Mouse (Mus musculus) lung, postnatal 0 days (tissue): ENCODE measurements around the gene Tnfsf13. TPM values are rescaled to one million over a fixed set of nuclear protein-coding genes. Genes with fewer than 3 reads are reported as not detected.

Experiments
- ATAC-seq: fragments of 200-750 bp; cut with Nextera tagmentation; 2 replicates; pipeline ENCODE4 v1.8.0; 2017; ENCODE audit warnings: moderate library complexity
- DNase-seq: peaks from one replicate; pipeline ENCODE4 v3.0.0-alpha.2; 2016; ENCODE audit warnings: low spot score
- H3K27ac ChIP-seq: fragments of 300-500 bp; sonication (generic); 2 replicates; pipeline ENCODE4 v1.5.1; 2014; ENCODE audit warnings: antibody characterized with exemption, mild to moderate bottlenecking, low read length, mixed read lengths
- H3K27me3 ChIP-seq: fragments of 300-500 bp; sonication (generic); replicated peaks from 2 replicates; pipeline ENCODE4 v1.6.1; 2014; ENCODE audit warnings: low read length, mixed read lengths; ENCODE audit not compliant: insufficient read depth
- H3K36me3 ChIP-seq: fragments of 300-500 bp; sonication (generic); 2 replicates; pipeline ENCODE4 v1.6.1; 2014; ENCODE audit warnings: low read length, mixed read lengths; ENCODE audit not compliant: insufficient read depth
- H3K4me1 ChIP-seq: fragments of 300-500 bp; sonication (generic); 2 replicates; pipeline ENCODE4 v1.6.1; 2014; ENCODE audit warnings: antibody characterized with exemption, low read depth, low read length, mixed read lengths; ENCODE audit not compliant: insufficient read depth
- H3K4me2 ChIP-seq: fragments of 300-500 bp; sonication (generic); replicated peaks from 2 replicates; pipeline ENCODE4 v1.6.1; 2014; ENCODE audit warnings: low read depth, mild to moderate bottlenecking, low read length, moderate library complexity, mixed read lengths
- H3K4me3 ChIP-seq: fragments of 300-500 bp; sonication (generic); 2 replicates; pipeline ENCODE4 v1.5.1; 2014; ENCODE audit warnings: low read depth, low read length
- H3K9ac ChIP-seq: fragments of 300-500 bp; sonication (generic); replicated peaks from 2 replicates; pipeline ENCODE4 v1.6.1; 2014; ENCODE audit warnings: low read depth, mild to moderate bottlenecking
- H3K9me3 ChIP-seq: fragments of 300-500 bp; sonication (generic); 2 replicates; pipeline ENCODE4 v1.6.1; 2016; ENCODE audit warnings: low read length, mixed read lengths
- CTCF ChIP-seq: IDR thresholded peaks from 2 replicates; pipeline ENCODE4 v1.5.1; 2016; ENCODE audit warnings: antibody characterized with exemption, mild to moderate bottlenecking
- EP300 ChIP-seq: IDR thresholded peaks from 2 replicates; pipeline ENCODE4 v1.6.1; 2016; ENCODE audit warnings: antibody characterized with exemption, mild to moderate bottlenecking, control low read depth
- WGBS: fragments of 180-500 bp; shearing (Covaris S2); extraction: QIAGEN DNeasy Blood & Tissue Kit; methylation state at CpG from one replicate; pipeline ENCODE4 v1.1.7; 2014; 5-methylcytosine and 5-hydroxymethylcytosine counted together
- microRNA counts: library from miRNA; unstranded; fragments of <30 nt; microRNA quantifications from one replicate; lab custom pipeline; 2015
- microRNA-seq: library from miRNA; unstranded; fragments of <30 nt; microRNA quantifications from one replicate; pipeline ENCODE4, GENCODE M21; 2016
- polyA plus RNA-seq: library from polyadenylated mRNA; unstranded; fragments of >200 nt; fragmentation: Nextera tagmentation; extraction: Ambion mirVana; gene quantifications from 2 replicates; pipeline ENCODE4 v1.2.1, GENCODE M21; 2015

The Tnfsf13 gene
- polyA plus RNA-seq, 1 experiment from 2014 or later: 4.4 TPM

GRCm38 (mm10) chr11:69655264-69656064 lies 30.1 kb downstream of the Tnfsf13 start, which contains the start of gene Sox15:
Gene Sox15 (plus strand): TSS chr11:69655314.
- H3K36me3 ChIP-seq: peaks cover 31% of the 10 kb centered on the region
- 25% methylated on average over 34 of the region's 34 CpGs for WGBS

DNA sequence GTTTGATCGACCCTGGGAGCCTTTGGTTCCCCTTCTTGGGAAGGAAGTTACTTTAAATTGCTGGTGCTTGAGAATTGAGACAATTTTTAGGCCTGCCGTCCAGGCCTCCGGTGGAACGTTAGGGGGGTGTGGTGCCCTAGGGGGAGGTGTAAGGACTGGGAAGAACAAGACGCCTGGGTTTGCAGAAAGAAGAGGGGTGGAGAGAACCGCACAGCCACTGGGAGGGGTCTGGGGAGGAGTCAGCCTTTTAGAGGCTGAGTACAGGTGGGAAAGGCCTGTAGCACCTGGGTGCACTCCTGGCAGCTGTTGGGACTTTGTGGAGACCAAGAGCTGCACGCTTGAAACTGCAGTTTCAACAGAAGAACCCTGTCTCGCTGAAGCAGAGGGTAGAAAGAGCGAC lies 30.8 kb downstream of the Tnfsf13 start:
- 40% methylated on average over 9 of the region's 9 CpGs for WGBS
- peak; percentile 29 for DNase-seq
- Histone ChIP-seq H3K36me3 (peaks cover 36% of the 10 kb centered on the region), H3K4me2 (0 out of 2 replicates have a peak overlapping the region, but pooled peaks have one; percentile 11), H3K27me3 (no peaks in the 10 kb centered on the region), H3K9me3 (no peaks in the 10 kb centered on the region), H3K4me1 (no peaks in the 10 kb centered on the region), H3K27ac (peak overlapping the region; percentile 51; the same call in 1 of the 2 replicates), H3K9ac (no peak overlapping the region), H3K4me3 (no peak overlapping the region)
- peak; percentile 34 for ATAC-seq
- TF ChIP-seq CTCF: no peak
- TF ChIP-seq EP300: no peak

More at GRCm38 (mm10) chr11:69655264-69656064, 30.1 kb downstream of the Tnfsf13 start, which contains the start of gene Sox15:
- Histone ChIP-seq H3K9me3 (no peaks in the 10 kb centered on the region), H3K4me1 (no peaks in the 10 kb centered on the region), H3K4me2 (0 out of 2 replicates have a peak within 1 kb of the TSS, but pooled peaks have one; percentile 11), H3K9ac (no peak within 1 kb of the TSS), H3K27me3 (no peaks in the 10 kb centered on the region), H3K4me3 (no peak within 1 kb of the TSS), H3K27ac (peak within 1 kb of the TSS; percentile 51; the same call in 1 of the 2 replicates)
- TF ChIP-seq CTCF (peak; percentile 83), EP300 (no peak)
- DNase-seq (peak; percentile 81), ATAC-seq (peak; percentile 74)

GRCm38 (mm10) chr11:69653399-69653798 lies 32.2 kb downstream of the Tnfsf13 start:
- Histone ChIP-seq H3K9me3 (no peaks in the 10 kb centered on the region), H3K27me3 (no peaks in the 10 kb centered on the region), H3K4me3 (no peak overlapping the region), H3K27ac (no peak overlapping the region), H3K4me2 (no peak overlapping the region), H3K4me1 (no peaks in the 10 kb centered on the region), H3K9ac (no peak overlapping the region), H3K36me3 (peaks cover 34% of the 10 kb centered on the region)
- ATAC-seq: no peak
- DNase-seq: no peak
- TF ChIP-seq EP300 (no peak), CTCF (no peak)
- 65% methylated on average over 5 of the region's 5 CpGs for WGBS

DNA sequence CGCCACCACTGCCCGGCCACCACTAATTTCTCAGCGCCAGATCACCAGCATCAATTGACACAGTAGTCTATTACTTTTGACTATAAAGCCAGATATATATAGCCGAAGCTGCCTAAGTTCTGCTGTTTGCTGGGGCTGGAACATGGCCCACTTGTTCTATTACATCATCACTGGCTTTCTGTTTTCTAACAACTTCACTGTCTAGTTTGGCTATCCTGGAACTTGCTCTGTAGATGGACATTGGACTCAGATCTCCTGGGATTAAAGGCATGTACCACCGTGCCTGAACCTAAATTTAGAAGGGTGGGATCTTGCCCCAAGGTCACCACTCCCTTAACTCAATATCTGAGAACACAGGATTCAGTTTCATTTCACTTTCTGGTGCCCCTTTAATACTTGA lies 39.7 kb downstream of the Tnfsf13 start:
- DNase-seq (no peak), ATAC-seq (no peak)
- H3K4me3 ChIP-seq: no peak overlapping the region
- no peak overlapping the region for H3K27ac ChIP-seq
- H3K4me1 ChIP-seq: no peaks in the 10 kb centered on the region
- WGBS: 85% methylated on average over 5 of the region's 5 CpGs
- no peak overlapping the region for H3K4me2 ChIP-seq
- no peak overlapping the region for H3K9ac ChIP-seq
- peaks cover 45% of the 10 kb centered on the region for H3K36me3 ChIP-seq
- TF ChIP-seq CTCF: no peak
- no peak for TF ChIP-seq EP300
- H3K9me3 ChIP-seq: no peaks in the 10 kb centered on the region
- no peaks in the 10 kb centered on the region for H3K27me3 ChIP-seq

GRCm38 (mm10) chr11:69635471-69635870 lies 50.1 kb downstream of the Tnfsf13 start:
- 49% methylated on average over 3 of the region's 3 CpGs for WGBS
- H3K27ac ChIP-seq: no peak overlapping the region
- H3K9ac ChIP-seq: no peak overlapping the region
- H3K36me3 ChIP-seq: no peaks in the 10 kb centered on the region
- TF ChIP-seq CTCF (no peak), EP300 (no peak)
- no peaks in the 10 kb centered on the region for H3K27me3 ChIP-seq
- H3K4me1 ChIP-seq: no peaks in the 10 kb centered on the region; the same call in 1 of the 2 replicates
- no peak for DNase-seq
- H3K9me3 ChIP-seq: no peaks in the 10 kb centered on the region
- H3K4me2 ChIP-seq: no peak overlapping the region
- no peak for ATAC-seq
- no peak overlapping the region for H3K4me3 ChIP-seq

DNA sequence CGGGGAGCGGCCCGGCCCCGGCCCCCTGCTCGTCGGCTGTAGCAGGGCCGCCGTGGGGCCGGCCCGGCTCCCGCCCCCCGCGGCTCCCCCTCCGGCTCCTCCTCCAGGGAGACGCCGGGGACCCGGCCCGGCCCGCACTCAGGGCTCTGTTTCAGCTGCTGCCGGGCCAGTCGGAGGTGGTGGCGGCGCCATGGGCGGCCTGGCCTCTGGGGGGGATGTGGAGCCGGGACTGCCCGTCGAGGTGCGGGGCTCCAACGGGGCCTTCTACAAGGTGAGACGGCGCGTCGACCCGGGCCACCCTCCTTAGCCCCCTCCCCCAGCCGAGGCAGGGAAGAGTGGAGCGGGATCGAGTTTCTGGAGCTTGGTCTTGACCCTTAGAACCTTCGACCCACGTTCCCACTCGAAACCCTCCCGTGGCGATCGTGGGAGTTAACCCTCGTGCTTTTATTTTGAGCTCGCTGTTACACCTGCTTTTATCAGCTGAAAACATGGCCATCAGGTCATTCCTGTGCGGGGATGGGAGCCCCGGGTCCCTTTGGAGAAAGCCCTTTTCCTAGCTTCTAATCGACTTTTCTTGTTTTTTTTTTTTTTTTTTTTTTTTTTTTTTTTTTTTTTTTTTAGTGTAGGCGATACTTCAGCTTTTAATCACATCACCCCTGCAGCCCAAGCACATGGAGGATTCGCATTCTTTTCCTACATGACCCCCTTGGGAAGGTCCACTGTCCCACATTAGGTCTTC lies 52.3 kb downstream of the Tnfsf13 start:
- Histone ChIP-seq H3K9ac (peak overlapping the region; percentile 88), H3K4me3 (peak overlapping the region; percentile 77), H3K4me1 (no peaks in the 10 kb centered on the region; the same call in 1 of the 2 replicates), H3K4me2 (peak overlapping the region; percentile 85), H3K27me3 (no peaks in the 10 kb centered on the region), H3K9me3 (no peaks in the 10 kb centered on the region), H3K27ac (peak overlapping the region; percentile 96), H3K36me3 (no peaks in the 10 kb centered on the region)
- DNase-seq: peak; percentile 74
- TF ChIP-seq CTCF: no peak; the same call in 1 of the 2 replicates
- TF ChIP-seq EP300: no peak
- ATAC-seq: peak; percentile 73
- 2% methylated on average over 39 of the region's 50 CpGs for WGBS

MicroRNAs within 50 kb of the gene (microRNA counts, 519-probe panel; counts per million panel counts)
- microRNA mmu-miR-1934 (lab: Ali Mortazavi, UCI): not detected
- microRNA mmu-miR-467f (lab: Ali Mortazavi, UCI): 3,336 counts per million, percentile 19 among the panel's probes with 10 or more counts

Small RNA genes within 50 kb of the gene (microRNA-seq; reads per million reads assigned to microRNA genes)
- 2.2 reads per million for gene Mir1934
- gene Mir467f: not detected

Other genes starting within 250 kb of the Tnfsf13 start
- gene Dnah2, start 136.7 kb downstream of the Tnfsf13 start, polyA plus RNA-seq: 1.3 and 2.2 TPM in 2 replicates
- 0.80 and 1.0 TPM in 2 replicates for gene Efnb3, start 125.6 kb downstream of the Tnfsf13 start, polyA plus RNA-seq
- 13.8 and 14.3 TPM in 2 replicates for gene Wrap53, start 105.5 kb downstream of the Tnfsf13 start, polyA plus RNA-seq
- 39.8 and 50.6 TPM in 2 replicates for gene Trp53, start 105.4 kb downstream of the Tnfsf13 start, polyA plus RNA-seq
- gene Atp1b2, start 79.8 kb downstream of the Tnfsf13 start, polyA plus RNA-seq: 7.5 and 8.1 TPM in 2 replicates
- not detected in 2 replicates for gene Shbg, start 67.9 kb downstream of the Tnfsf13 start, polyA plus RNA-seq
- gene Sat2, start 63.8 kb downstream of the Tnfsf13 start, polyA plus RNA-seq: 14.4 and 16.3 TPM in 2 replicates
- gene Fxr2, start 52.8 kb downstream of the Tnfsf13 start, polyA plus RNA-seq: 16.3 and 17.9 TPM in 2 replicates
- gene Sox15, start 30.5 kb downstream of the Tnfsf13 start, polyA plus RNA-seq: 0.14 and 0.17 TPM in 2 replicates
- gene Mpdu1, start 23.1 kb downstream of the Tnfsf13 start, polyA plus RNA-seq: 57.3 and 61.3 TPM in 2 replicates
- gene Cd68, start 19.6 kb downstream of the Tnfsf13 start, polyA plus RNA-seq: 41.9 and 43.6 TPM in 2 replicates
- 283 and 286 TPM in 2 replicates for gene Eif4a1, start 13.4 kb downstream of the Tnfsf13 start, polyA plus RNA-seq
- 36.0 and 37.8 TPM in 2 replicates for gene Senp3, start 3.7 kb downstream of the Tnfsf13 start, polyA plus RNA-seq
- gene Tnfsf12, start 10.1 kb upstream of the Tnfsf13 start, polyA plus RNA-seq: 12.0 and 13.6 TPM in 2 replicates
- 11.9 and 13.1 TPM in 2 replicates for gene Tnfsfm13, start 10.3 kb upstream of the Tnfsf13 start, polyA plus RNA-seq
- gene Polr2a, start 72.9 kb upstream of the Tnfsf13 start, polyA plus RNA-seq: 14.0 and 15.3 TPM in 2 replicates
- gene Slc35g3, start 76.2 kb upstream of the Tnfsf13 start, polyA plus RNA-seq: 1.0 TPM in 2 replicates
- gene Zbtb4, start 80.1 kb upstream of the Tnfsf13 start, polyA plus RNA-seq: 6.6 and 7.6 TPM in 2 replicates
- gene Chrnb1, start 110.2 kb upstream of the Tnfsf13 start, polyA plus RNA-seq: 15.6 and 16.2 TPM in 2 replicates
- gene Fgf11, start 116.1 kb upstream of the Tnfsf13 start, polyA plus RNA-seq: 0.57 and 0.95 TPM in 2 replicates
- 14.3 and 14.9 TPM in 2 replicates for gene Tmem102, start 119.8 kb upstream of the Tnfsf13 start, polyA plus RNA-seq
- not detected in 2 replicates for gene Gm39566, start 129.5 kb upstream of the Tnfsf13 start, polyA plus RNA-seq
- not detected in 2 replicates for gene Spem2, start 132.7 kb upstream of the Tnfsf13 start, polyA plus RNA-seq
- not detected in 2 replicates for gene Spem1, start 136.4 kb upstream of the Tnfsf13 start, polyA plus RNA-seq
- gene Nlgn2, start 152.0 kb upstream of the Tnfsf13 start, polyA plus RNA-seq: 2.9 and 3.9 TPM in 2 replicates
- 365 and 395 TPM in 2 replicates for gene Tmem256, start 152.7 kb upstream of the Tnfsf13 start, polyA plus RNA-seq
- 107 and 114 TPM in 2 replicates for gene Plscr3, start 160.6 kb upstream of the Tnfsf13 start, polyA plus RNA-seq
- 6.1 and 7.6 TPM in 2 replicates for gene Tnk1, start 172.9 kb upstream of the Tnfsf13 start, polyA plus RNA-seq
- gene Tmem95, start 192.2 kb upstream of the Tnfsf13 start, polyA plus RNA-seq: not detected in 2 replicates
- gene Kctd11, start 195.6 kb upstream of the Tnfsf13 start, polyA plus RNA-seq: 10.1 and 11.4 TPM in 2 replicates
- 1.5 and 1.7 TPM in 2 replicates for gene Acap1, start 209.8 kb upstream of the Tnfsf13 start, polyA plus RNA-seq
- gene 2810408A11Rik, start 215.2 kb upstream of the Tnfsf13 start, polyA plus RNA-seq: 6.4 and 7.0 TPM in 2 replicates
- gene Neurl4, start 215.3 kb upstream of the Tnfsf13 start, polyA plus RNA-seq: 3.8 and 3.9 TPM in 2 replicates
- gene Gps2, start 228.1 kb upstream of the Tnfsf13 start, polyA plus RNA-seq: 53.0 and 59.1 TPM in 2 replicates
- gene Eif5a, start 236.2 kb upstream of the Tnfsf13 start, polyA plus RNA-seq: 758 and 815 TPM in 2 replicates